Mouse (Mus musculus) spleen, adult 2 months (tissue): Measurements from ENCODE around the gene Ltb4r1.

ENCODE experiments used
- CTCF ChIP-seq: fragments of 200-500 bp; IDR thresholded peaks from 2 replicates; pipeline ENCODE4 v1.5.1; 2011; ENCODE audit warnings: mild to moderate bottlenecking, inconsistent platforms; ENCODE audit not compliant: insufficient read depth, insufficient read length, insufficient replicate concordance; ENCODE audit errors: extremely low read depth
- POLR2A ChIP-seq: fragments of 200-500 bp; IDR thresholded peaks from 2 replicates; pipeline ENCODE4 v1.6.1; 2011; ENCODE audit warnings: low read depth, low read length, inconsistent platforms

DNA sequence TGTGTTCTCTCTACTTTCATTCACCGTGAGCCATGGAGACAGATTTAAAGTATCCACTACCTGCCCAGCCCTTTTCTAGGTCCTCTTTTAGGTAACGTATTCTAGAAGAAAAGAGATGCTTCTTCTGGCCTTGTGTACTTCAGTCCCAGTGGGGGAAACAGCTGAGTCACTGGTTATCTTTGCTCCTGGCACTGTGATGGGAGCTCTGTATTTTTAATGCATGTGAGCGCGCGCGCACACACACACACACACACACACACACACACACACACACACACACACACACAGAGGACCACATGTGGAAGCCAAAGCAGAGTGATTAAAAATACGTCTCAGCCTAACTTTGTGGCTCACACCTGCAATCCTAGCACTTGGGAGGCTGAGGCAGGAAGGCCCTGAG, 42.3 kb upstream of the Ltb4r1 start:
- TF ChIP-seq CTCF (no peak), POLR2A (no peak)
